Mouse (Mus musculus): ENCODE measurements at regions not wholly inside any gene's neighbourhood (a gene's known extent, or its start where the extent isn't known, plus 50 kb on each side); places are given as distances from the start of the nearest gene placed in this dataset.

- no peak for DNase-seq (ENCODE audit: low read depth)
Observed at GRCm38 (mm10) chr10:16592870-16593269, 1130.1 kb upstream of the Cited2 start.

DNA sequence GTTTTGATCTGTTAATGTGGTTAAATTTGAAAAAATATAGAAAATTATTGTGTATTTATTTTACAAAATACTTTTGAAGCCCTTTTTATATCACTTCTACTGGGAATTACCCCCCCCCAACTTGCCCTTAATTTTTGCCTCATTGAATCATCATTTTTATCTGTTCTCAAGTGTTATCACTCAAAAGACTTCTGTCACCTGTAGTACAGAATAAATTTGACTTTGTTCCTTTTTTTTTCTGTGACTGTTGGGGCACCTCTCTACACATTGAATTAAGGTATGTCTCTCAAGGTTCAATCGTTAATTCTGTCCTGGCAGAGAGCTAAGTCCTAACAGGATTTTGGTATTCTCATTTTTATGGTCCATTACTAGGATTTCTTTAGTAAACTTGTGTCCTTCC, 1123.0 kb upstream of the Cited2 start:
- no peak for DNase-seq (ENCODE audit: low read depth)

- DNase-seq (ENCODE audit: low read depth), result no peak
Observed at GRCm38 (mm10) chr10:16600551-16601224, 1122.3 kb upstream of the Cited2 start.

DNA sequence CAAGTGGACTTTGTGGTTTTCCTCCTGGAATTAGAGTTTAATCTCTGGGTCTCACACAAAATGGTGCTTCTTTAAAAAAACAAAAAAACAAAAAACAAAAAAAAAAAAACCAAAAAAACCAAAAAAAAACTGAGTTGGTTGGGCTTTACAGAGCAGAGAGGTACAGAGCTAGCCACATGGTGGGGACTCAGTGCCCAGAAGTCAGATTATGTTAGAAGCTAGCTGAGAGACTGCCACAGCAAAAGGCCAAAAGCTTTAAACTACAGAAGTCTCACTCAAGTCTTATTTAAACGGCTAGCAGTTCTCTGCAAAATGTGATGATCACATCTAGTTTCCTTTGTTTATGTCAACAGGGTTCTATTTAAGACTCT, 1121.8 kb upstream of the Cited2 start:
- DNase-seq (ENCODE audit: low read depth), result no peak

GRCm38 (mm10) chr10:16608339-16608738, 1114.7 kb upstream of the Cited2 start:
- no peak for DNase-seq (ENCODE audit: low read depth)

GRCm38 (mm10) chr10:16618752-16619151, 1104.3 kb upstream of the Cited2 start:
- no peak for DNase-seq (ENCODE audit: low read depth)

DNA sequence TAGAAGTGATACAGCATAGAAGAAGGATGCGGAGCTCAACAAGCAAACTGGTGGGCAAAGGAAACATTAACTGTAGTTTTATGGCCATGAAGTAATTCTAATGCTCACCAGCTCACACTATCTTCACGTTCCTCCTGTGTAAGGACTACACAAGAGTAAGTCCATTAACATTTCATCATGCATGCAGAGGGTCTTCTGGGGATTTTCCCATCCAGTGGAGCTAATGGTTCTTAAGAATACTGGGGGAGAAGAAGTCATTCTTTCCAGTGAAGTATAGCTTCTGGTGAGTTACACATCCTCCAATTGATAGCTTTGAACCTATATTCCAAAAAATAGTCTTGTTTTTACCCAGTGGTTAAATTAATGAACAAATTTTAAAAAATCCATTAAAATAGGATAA, 1103.4 kb upstream of the Cited2 start:
- DNase-seq (ENCODE audit: low read depth), result no peak

GRCm38 (mm10) chr10:16620804-16621559, 1102.0 kb upstream of the Cited2 start:
- peak; percentile 49 for DNase-seq (ENCODE audit: low read depth)

DNA sequence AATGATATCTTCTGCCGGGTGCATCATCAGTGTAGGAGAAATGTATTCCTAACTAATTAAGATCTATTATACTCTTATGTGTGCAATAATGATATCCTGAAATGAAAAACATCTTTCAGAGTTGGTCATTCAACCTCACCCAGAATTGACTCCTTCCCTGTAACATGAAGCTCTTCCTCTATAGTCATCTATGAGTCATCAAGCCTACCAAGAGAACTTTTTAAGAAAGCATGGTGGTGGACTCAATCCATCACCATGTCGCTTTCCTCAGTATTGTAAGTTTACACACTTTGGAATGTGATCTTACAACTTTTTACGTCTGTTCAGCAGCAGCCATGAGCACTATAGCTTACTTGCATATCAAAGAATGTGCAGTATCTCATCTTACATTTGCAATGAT, 1100.2 kb upstream of the Cited2 start:
- no peak for DNase-seq (ENCODE audit: low read depth)

GRCm38 (mm10) chr10:16633236-16633635, 1089.8 kb upstream of the Cited2 start:
- no peak for DNase-seq (ENCODE audit: low read depth)

GRCm38 (mm10) chr10:16635463-16635862, 1087.6 kb upstream of the Cited2 start:
- DNase-seq (ENCODE audit: low read depth), result no peak

DNA sequence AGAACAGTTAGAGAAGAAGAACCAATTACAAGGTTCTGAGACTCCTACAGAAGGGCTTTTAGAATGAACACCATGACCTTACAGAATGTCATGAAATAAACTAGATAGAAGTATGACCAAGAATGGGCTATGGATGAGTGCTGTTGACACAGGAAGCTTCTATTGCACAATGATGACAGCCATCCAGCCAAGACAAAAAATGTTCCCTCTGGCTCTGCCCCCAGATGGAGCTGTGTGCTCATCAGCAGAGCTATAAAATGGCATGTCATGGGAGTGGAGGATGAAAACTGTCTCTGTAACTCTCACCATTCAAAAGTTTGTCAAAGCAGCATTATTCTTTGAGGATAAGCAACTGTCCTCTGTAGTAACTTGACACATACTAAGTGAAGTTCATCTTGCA, 1086.0 kb upstream of the Cited2 start:
- DNase-seq (ENCODE audit: low read depth), result peak; percentile 13

GRCm38 (mm10) chr10:16638111-16638510, 1084.9 kb upstream of the Cited2 start:
- no peak for DNase-seq (ENCODE audit: low read depth)

GRCm38 (mm10) chr10:16640136-16640535, 1082.9 kb upstream of the Cited2 start:
- no peak for DNase-seq (ENCODE audit: low read depth)

- no peak for DNase-seq (ENCODE audit: low read depth)
Observed at GRCm38 (mm10) chr10:16650120-16650519, 1072.9 kb upstream of the Cited2 start.

DNA sequence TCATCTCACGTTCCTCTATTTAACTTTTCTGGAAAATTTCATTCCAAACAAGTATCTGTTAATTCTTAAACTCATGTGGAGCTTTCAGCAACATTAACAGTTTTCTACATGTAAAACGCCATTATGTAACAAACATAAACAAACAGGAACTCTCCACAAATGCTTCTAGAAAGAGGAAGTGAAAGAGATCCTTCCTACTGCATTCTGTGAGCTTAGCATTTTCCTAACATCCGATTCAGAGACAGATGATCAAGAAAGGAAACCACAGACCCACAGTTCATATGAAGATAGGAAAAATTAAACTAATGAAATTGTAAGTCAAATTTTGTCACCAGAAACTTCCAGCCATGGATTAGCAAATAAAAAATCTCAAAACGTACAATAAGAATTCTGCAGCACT, 1070.6 kb upstream of the Cited2 start:
- no peak for DNase-seq (ENCODE audit: low read depth)

- DNase-seq (ENCODE audit: low read depth), result no peak
Observed at GRCm38 (mm10) chr10:16664483-16664882, 1058.5 kb upstream of the Cited2 start.

DNA sequence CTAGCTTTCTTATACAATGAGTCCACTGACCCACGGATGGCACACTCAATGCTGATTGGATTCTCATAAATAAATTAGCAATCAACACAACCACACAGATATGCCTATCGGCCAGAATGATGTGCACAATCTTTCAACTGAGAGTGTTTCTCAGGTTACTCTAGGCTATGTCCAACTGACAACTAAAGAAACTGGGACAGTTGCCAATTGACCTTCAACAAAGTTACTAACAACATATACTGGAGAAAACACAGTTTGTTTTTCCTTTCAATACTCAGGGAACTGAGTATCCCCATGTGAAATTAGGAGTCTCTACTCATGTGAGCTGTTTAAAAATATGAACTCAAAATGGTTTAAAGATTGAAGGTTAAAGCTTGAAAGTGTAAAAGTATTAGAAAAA, 1052.7 kb upstream of the Cited2 start:
- DNase-seq (ENCODE audit: low read depth), result no peak

- no peak for DNase-seq (ENCODE audit: low read depth)
Observed at GRCm38 (mm10) chr10:16681001-16681400, 1042.0 kb upstream of the Cited2 start.

DNA sequence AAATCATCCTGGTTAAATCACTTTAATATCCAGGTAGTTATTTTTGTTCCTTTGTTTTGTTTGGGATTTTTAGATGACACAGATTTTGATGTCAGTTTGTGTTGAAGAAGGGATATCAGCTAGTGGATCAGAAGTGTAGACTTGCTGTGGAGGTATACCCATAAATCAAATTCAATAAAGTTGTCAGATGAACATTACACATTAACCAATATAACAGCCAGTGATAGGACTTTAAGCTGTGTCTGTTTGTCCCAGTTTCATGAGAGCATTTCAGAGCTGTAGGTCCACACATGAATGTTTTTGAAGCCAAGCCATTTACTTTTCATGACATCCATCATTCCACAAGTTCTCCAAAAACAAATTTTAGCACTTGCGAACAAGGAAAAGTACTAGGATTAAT, 1037.7 kb upstream of the Cited2 start:
- no peak for DNase-seq (ENCODE audit: low read depth)

- DNase-seq (ENCODE audit: low read depth), result no peak
Observed at GRCm38 (mm10) chr10:16706976-16707375, 1016.0 kb upstream of the Cited2 start.

DNA sequence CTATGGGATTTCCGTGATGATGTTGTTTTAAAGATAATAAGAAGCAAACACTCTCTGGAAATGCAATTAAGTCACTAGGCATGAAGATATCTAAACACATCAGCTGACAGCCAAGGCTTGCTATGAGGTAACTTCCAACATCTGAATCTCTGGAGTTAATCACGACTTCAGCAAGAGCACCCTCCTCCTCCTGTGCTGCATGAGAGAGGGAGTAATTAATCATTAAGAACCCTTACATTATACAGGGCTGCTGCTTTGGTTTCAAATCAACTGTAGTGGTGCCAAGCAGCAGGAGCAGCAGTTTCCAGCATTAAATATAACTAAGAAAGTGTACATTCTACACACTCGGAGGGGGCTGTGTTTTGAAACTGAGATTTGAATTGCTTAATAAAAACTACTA, 1009.9 kb upstream of the Cited2 start:
- DNase-seq (ENCODE audit: low read depth), result no peak

GRCm38 (mm10) chr10:16714065-16714464, 1009.0 kb upstream of the Cited2 start:
- DNase-seq (ENCODE audit: low read depth), result no peak

- no peak for DNase-seq (ENCODE audit: low read depth)
Observed at GRCm38 (mm10) chr10:16714526-16714925, 1008.5 kb upstream of the Cited2 start.

Measured in fibroblast of lung, adult 2 months (primary cell).